Mouse (Mus musculus) lung, postnatal 0 days (tissue): Measurements from ENCODE around the gene Mturn. TPM values are rescaled to one million over a fixed set of nuclear protein-coding genes. Genes with fewer than 3 reads are reported as not detected.

Experiments used
- ATAC-seq: fragments of 200-750 bp; cut with Nextera tagmentation; 2 replicates; pipeline ENCODE4 v1.8.0; 2017; ENCODE audit warnings: moderate library complexity
- DNase-seq: peaks from one replicate; pipeline ENCODE4 v3.0.0-alpha.2; 2016; ENCODE audit warnings: low spot score
- H3K27ac ChIP-seq: fragments of 300-500 bp; sonication (generic); 2 replicates; pipeline ENCODE4 v1.5.1; 2014; ENCODE audit warnings: antibody characterized with exemption, mild to moderate bottlenecking, low read length, mixed read lengths
- H3K27me3 ChIP-seq: fragments of 300-500 bp; sonication (generic); replicated peaks from 2 replicates; pipeline ENCODE4 v1.6.1; 2014; ENCODE audit warnings: low read length, mixed read lengths; ENCODE audit not compliant: insufficient read depth
- H3K36me3 ChIP-seq: fragments of 300-500 bp; sonication (generic); 2 replicates; pipeline ENCODE4 v1.6.1; 2014; ENCODE audit warnings: low read length, mixed read lengths; ENCODE audit not compliant: insufficient read depth
- H3K4me1 ChIP-seq: fragments of 300-500 bp; sonication (generic); 2 replicates; pipeline ENCODE4 v1.6.1; 2014; ENCODE audit warnings: antibody characterized with exemption, low read depth, low read length, mixed read lengths; ENCODE audit not compliant: insufficient read depth
- H3K4me2 ChIP-seq: fragments of 300-500 bp; sonication (generic); replicated peaks from 2 replicates; pipeline ENCODE4 v1.6.1; 2014; ENCODE audit warnings: low read depth, mild to moderate bottlenecking, low read length, moderate library complexity, mixed read lengths
- H3K4me3 ChIP-seq: fragments of 300-500 bp; sonication (generic); 2 replicates; pipeline ENCODE4 v1.5.1; 2014; ENCODE audit warnings: low read depth, low read length
- H3K9ac ChIP-seq: fragments of 300-500 bp; sonication (generic); replicated peaks from 2 replicates; pipeline ENCODE4 v1.6.1; 2014; ENCODE audit warnings: low read depth, mild to moderate bottlenecking
- H3K9me3 ChIP-seq: fragments of 300-500 bp; sonication (generic); 2 replicates; pipeline ENCODE4 v1.6.1; 2016; ENCODE audit warnings: low read length, mixed read lengths
- CTCF ChIP-seq: IDR thresholded peaks from 2 replicates; pipeline ENCODE4 v1.5.1; 2016; ENCODE audit warnings: antibody characterized with exemption, mild to moderate bottlenecking
- EP300 ChIP-seq: IDR thresholded peaks from 2 replicates; pipeline ENCODE4 v1.6.1; 2016; ENCODE audit warnings: antibody characterized with exemption, mild to moderate bottlenecking, control low read depth
- WGBS: fragments of 180-500 bp; shearing (Covaris S2); extraction: QIAGEN DNeasy Blood & Tissue Kit; methylation state at CpG from one replicate; pipeline ENCODE4 v1.1.7; 2014; 5-methylcytosine and 5-hydroxymethylcytosine counted together
- polyA plus RNA-seq: library from polyadenylated mRNA; unstranded; fragments of >200 nt; fragmentation: Nextera tagmentation; extraction: Ambion mirVana; gene quantifications from 2 replicates; pipeline ENCODE4 v1.2.1, GENCODE M21; 2015

Gene Mturn
- polyA plus RNA-seq, 1 experiment from 2014 or later: 6.1 TPM

DNA sequence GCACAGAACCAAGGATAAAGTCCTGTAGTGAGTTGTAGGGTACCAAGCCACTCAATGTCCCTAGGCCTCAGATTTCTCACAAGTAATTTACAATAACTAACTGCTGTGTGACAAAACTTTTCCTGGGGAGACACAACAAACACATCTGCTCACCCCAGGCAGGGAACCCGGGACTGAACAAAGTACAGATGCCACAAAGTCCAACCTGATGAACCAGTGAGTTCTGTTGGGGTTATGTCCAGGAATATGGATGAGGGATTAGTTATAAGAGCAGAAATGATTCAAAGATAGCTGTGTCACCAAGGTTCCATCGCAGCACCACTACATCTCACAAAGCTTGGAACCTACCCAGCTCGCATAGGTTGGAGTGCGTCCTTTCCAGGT lies 39.8 kb downstream of the Mturn start:
- H3K36me3 ChIP-seq: no peaks in the 10 kb centered on the region
- H3K4me2 ChIP-seq: no peak overlapping the region
- no peak overlapping the region for H3K9ac ChIP-seq
- no peak overlapping the region for H3K27ac ChIP-seq
- H3K4me1 ChIP-seq: no peaks in the 10 kb centered on the region
- 90% methylated on average over 4 of the region's 4 CpGs for WGBS
- no peaks in the 10 kb centered on the region for H3K27me3 ChIP-seq
- H3K9me3 ChIP-seq: no peaks in the 10 kb centered on the region
- TF ChIP-seq EP300: no peak
- TF ChIP-seq CTCF: no peak
- no peak overlapping the region for H3K4me3 ChIP-seq
- DNase-seq (no peak), ATAC-seq (no peak)

DNA sequence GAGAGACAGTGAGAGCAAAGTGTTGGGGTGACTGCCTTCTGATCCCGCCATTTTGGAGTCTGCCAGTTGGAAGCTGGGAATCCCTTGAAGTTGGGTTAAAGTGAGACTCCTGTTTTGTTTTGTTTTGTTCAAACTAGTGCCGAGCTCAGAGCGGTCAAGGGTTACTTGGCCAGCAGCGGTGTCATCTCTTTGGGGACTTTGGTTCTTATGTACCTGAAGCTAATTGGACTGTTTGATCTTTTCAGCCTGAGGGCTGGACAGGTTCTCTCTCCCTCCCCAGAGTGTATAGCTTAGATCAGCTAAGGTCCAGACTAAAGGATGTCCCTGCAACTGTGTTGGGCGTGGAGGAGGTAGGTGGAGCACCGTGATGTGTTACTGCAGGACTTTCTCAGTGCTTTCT lies 44.9 kb downstream of the Mturn start:
- no peak overlapping the region for H3K9ac ChIP-seq
- 85% methylated on average over 6 of the region's 6 CpGs for WGBS

DNA sequence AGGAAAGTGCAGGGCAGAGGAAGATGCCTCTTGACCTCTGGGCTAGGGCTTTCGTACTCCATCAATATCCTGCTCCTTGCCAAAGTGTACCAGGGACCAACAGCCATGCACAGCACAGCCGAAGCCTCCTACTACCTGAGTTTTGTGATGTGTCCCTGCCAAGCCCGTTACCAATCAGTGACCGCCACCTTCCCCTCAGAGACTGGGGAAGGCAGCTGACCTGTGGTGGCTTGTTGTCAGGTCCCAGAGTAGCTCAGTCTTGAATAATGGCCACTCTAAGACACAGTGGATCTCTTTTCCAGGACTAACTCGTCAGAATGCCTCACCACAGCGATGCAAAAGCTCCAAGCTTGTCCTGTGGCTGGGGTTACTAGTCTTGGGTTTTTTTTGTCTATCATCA lies 45.4 kb downstream of the Mturn start:
- Histone ChIP-seq H3K9me3 (no peaks in the 10 kb centered on the region), H3K27me3 (no peaks in the 10 kb centered on the region), H3K4me3 (no peak overlapping the region), H3K36me3 (no peaks in the 10 kb centered on the region), H3K9ac (no peak overlapping the region), H3K4me1 (no peaks in the 10 kb centered on the region), H3K4me2 (no peak overlapping the region), H3K27ac (no peak overlapping the region)
- DNase-seq (no peak), ATAC-seq (no peak)
- WGBS: 71% methylated on average over 6 of the region's 6 CpGs
- TF ChIP-seq CTCF (no peak), EP300 (no peak)

More for the DNA sequence above, 44.9 kb downstream of the Mturn start:
- TF ChIP-seq EP300: no peak
- no peak overlapping the region for H3K4me3 ChIP-seq
- no peaks in the 10 kb centered on the region for H3K4me1 ChIP-seq
- no peak overlapping the region for H3K27ac ChIP-seq
- ATAC-seq (no peak), DNase-seq (no peak)
- H3K36me3 ChIP-seq: no peaks in the 10 kb centered on the region
- no peaks in the 10 kb centered on the region for H3K9me3 ChIP-seq
- no peaks in the 10 kb centered on the region for H3K27me3 ChIP-seq
- no peak overlapping the region for H3K4me2 ChIP-seq

DNA sequence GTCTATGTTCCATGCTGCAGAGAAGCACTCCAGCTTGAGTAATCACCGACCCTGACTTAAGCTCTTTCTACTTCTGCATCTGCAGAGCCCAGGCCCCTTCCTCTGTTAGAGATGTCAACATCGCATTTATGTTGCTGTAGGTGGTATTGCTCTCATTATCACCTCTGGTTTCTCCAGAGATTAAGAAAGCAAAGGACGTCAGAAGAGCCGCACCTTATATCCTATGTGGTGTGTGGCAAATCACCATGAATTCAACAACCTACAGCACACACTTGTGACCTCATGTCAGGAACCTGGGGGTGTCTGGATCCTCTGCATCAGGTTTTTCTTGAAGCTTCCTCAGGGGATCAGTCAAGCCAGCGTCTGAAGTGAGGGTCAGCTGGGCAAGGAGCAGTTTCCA lies 46.0 kb downstream of the Mturn start:
- H3K27me3 ChIP-seq: no peaks in the 10 kb centered on the region
- no peak overlapping the region for H3K4me3 ChIP-seq
- TF ChIP-seq EP300 (no peak), CTCF (no peak)
- no peaks in the 10 kb centered on the region for H3K9me3 ChIP-seq
- H3K9ac ChIP-seq: no peak overlapping the region
- no peak for ATAC-seq
- H3K36me3 ChIP-seq: no peaks in the 10 kb centered on the region
- H3K4me1 ChIP-seq: no peaks in the 10 kb centered on the region
- H3K27ac ChIP-seq: no peak overlapping the region
- DNase-seq: no peak
- WGBS: 78% methylated on average over 5 of the region's 5 CpGs
- H3K4me2 ChIP-seq: no peak overlapping the region

DNA sequence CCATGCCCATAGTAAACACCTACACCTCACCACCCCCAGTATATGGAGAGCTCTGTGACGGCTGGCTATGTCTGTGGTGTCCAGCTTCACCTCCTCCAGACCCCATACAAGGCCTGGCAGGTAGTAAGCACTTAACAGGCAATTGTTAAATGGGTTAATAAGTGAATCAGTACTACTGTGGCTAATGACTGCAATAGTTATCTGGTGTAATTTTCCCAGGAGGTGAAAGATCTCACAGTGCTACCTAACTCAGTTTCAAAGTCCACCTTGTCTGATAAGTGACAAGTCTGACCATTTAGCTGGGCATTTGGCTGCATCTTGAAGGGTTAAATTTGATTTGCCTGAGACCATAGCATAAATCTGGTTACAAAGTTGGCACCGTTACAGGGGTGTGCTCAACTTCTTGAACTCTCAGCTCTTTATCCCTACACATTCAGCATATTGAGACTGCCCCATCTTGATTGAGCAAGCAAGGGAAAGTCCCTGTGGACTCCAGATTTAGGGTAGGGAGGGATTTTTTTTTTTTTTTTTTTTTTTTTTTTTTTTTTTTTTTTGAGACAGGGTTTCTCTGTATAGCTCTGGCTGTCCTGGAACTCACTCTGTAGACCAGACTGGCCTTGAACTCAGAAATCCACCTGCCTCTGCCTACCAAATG lies 48.2 kb downstream of the Mturn start:
- ATAC-seq: no peak
- H3K36me3 ChIP-seq: no peaks in the 10 kb centered on the region
- 76% methylated on average over 2 of the region's 2 CpGs for WGBS
- H3K4me3 ChIP-seq: no peak overlapping the region
- H3K9me3 ChIP-seq: no peaks in the 10 kb centered on the region
- H3K27me3 ChIP-seq: no peaks in the 10 kb centered on the region
- DNase-seq: no peak
- H3K27ac ChIP-seq: no peak overlapping the region
- H3K4me1 ChIP-seq: no peaks in the 10 kb centered on the region
- no peak for TF ChIP-seq CTCF
- no peak for TF ChIP-seq EP300
- H3K4me2 ChIP-seq: no peak overlapping the region
- H3K9ac ChIP-seq: no peak overlapping the region

DNA sequence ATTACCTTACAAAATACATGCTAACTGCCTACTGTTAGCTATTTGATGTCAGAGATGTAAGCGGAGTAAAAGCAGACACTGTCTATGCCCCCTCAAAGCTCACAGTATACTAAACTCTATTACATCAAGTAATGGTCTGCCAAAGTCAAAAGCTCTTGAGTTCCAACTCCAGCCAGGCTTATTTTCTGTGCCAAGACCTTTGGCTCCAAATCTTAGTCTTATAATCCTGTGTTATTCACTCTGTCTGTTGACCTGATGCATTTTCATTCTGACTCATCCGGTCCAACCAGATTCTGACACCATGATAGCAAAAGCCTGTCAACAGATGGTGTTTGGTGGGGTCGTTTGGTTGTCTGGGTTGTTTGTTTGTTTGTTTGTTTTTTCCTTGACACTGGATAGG lies 50.3 kb downstream of the Mturn start:
- ATAC-seq: no peak
- no peak for TF ChIP-seq CTCF
- no peak for TF ChIP-seq EP300
- Histone ChIP-seq H3K4me3 (no peak overlapping the region), H3K4me2 (no peak overlapping the region), H3K9me3 (no peaks in the 10 kb centered on the region), H3K9ac (no peak overlapping the region), H3K36me3 (no peaks in the 10 kb centered on the region), H3K27me3 (no peaks in the 10 kb centered on the region), H3K4me1 (no peaks in the 10 kb centered on the region), H3K27ac (no peak overlapping the region)
- WGBS: 69% methylated on average over 3 of the region's 3 CpGs
- DNase-seq: no peak

DNA sequence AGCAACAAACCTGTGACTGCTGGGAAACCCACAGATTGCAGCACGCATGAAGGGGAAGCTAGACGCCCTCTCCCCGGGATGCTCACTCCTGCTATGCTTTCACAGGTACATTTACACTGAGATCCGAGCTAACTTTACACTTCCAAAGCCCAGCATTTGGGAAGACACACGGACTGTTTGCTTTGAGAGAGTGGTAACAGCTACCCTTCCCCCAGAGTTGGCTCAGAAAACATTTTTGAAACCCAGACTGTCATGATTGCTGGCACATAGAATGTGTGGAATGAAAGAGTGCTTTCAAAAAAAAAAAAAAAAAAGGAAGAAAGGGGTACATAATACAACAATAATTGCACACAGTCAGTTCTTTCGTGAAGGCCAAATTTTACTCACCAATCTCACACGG lies 51.3 kb downstream of the Mturn start:
- Histone ChIP-seq H3K9ac (no peak overlapping the region), H3K27ac (no peak overlapping the region), H3K4me1 (no peaks in the 10 kb centered on the region), H3K4me2 (no peak overlapping the region), H3K9me3 (no peaks in the 10 kb centered on the region), H3K36me3 (no peaks in the 10 kb centered on the region), H3K27me3 (no peaks in the 10 kb centered on the region), H3K4me3 (no peak overlapping the region)
- 45% methylated on average over 7 of the region's 7 CpGs for WGBS
- ATAC-seq (no peak), DNase-seq (no peak)
- TF ChIP-seq CTCF (no peak), EP300 (no peak)
